Mouse (Mus musculus) macrophage (primary cell): ENCODE data around the gene Dolk. TPM values are rescaled to one million over a fixed set of nuclear protein-coding genes. Genes with fewer than 3 reads are reported as not detected.

Experiments used
- H3K27ac ChIP-seq: fragments of 350-480 bp; formaldehyde crosslinking; 2 replicates; pipeline ENCODE4 v1.9.0; 2021
- H3K36me3 ChIP-seq: fragments of 350-480 bp; formaldehyde crosslinking; 2 replicates; pipeline ENCODE4 v1.9.0; 2021; ENCODE audit errors: inconsistent target
- H3K4me3 ChIP-seq: fragments of 350-480 bp; formaldehyde crosslinking; 2 replicates; pipeline ENCODE4 v1.9.0; 2021; ENCODE audit errors: inconsistent target
- H3K79me2 ChIP-seq: fragments of 350-480 bp; formaldehyde crosslinking; 2 replicates; pipeline ENCODE4 v1.9.0; 2021; ENCODE audit errors: inconsistent target
- WGBS: methylation state at CpG from one replicate; pipeline ENCODE4 v1.1.7; 2026; ENCODE audit warnings: inconsistent platforms; ENCODE audit not compliant: missing documents; 5-methylcytosine and 5-hydroxymethylcytosine counted together
- polyA plus RNA-seq: library from polyadenylated mRNA; stranded (reverse); fragments of 250-400 nt; gene quantifications from 3 replicates; pipeline ENCODE4 v1.2.4, GENCODE M21; 2018; ENCODE audit warnings: inconsistent platforms

Gene Dolk
- polyA plus RNA-seq, 1 experiment from 2014 or later = 13.1 TPM

DNA sequence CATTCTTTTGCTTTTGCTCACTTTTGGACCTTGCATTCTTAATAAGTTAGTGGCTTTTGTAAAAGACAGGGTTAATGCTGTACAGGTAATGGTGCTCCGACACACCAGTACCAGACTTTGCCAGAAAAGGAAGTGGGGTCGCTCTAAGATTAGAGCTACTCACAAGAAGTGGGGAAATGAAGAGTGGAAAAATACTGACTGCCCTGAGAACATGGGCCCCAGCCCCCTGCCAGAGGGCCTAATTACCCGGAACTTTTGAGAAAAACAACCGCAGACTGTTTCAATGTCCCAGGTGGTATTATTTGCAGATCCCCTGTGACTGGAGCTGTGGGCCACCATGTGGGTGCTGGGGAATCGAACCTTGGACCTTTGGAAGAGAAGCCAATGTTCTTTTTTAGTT is 50.5 kb downstream of the Dolk start:
- H3K36me3 ChIP-seq = no peaks in the 10 kb centered on the region
- 38% methylated on average over 5 of the region's 5 CpGs for whole genome bisulfite sequencing
- no peak overlapping the region for H3K27ac ChIP-seq
- no peak overlapping the region for H3K4me3 ChIP-seq
- H3K79me2 ChIP-seq = peaks cover 27% of the 10 kb centered on the region

Other genes starting within 250 kb of the Dolk start
- 3.0 to 6.7 TPM (median 4.4 TPM) in 3 replicates for gene Wdr34, start 237.5 kb downstream of the Dolk start, polyA plus RNA-seq
- gene Set, start 229.0 kb downstream of the Dolk start, polyA plus RNA-seq = 142 to 388 TPM (median 281 TPM) in 3 replicates
- gene Pkn3, start 208.7 kb downstream of the Dolk start, polyA plus RNA-seq = 0.94 to 2.4 TPM (median 1.6 TPM) in 3 replicates
- 10.5 to 24.6 TPM (median 20.1 TPM) in 3 replicates for gene Zdhhc12, start 192.7 kb downstream of the Dolk start, polyA plus RNA-seq
- gene Zer1, start 161.7 kb downstream of the Dolk start, polyA plus RNA-seq = 5.5 to 11.1 TPM (median 6.9 TPM) in 3 replicates
- gene Tbc1d13, start 152.6 kb downstream of the Dolk start, polyA plus RNA-seq = 79.6 to 115 TPM (median 108 TPM) in 3 replicates
- 1.2 to 5.8 TPM (median 3.8 TPM) in 3 replicates for gene Endog, start 114.8 kb downstream of the Dolk start, polyA plus RNA-seq
- gene Spout1, start 107.9 kb downstream of the Dolk start, polyA plus RNA-seq = 15.1 to 33.4 TPM (median 17.6 TPM) in 3 replicates
- gene Kyat1, start 80.5 kb downstream of the Dolk start, polyA plus RNA-seq = 1.5 to 4.5 TPM (median 3.0 TPM) in 3 replicates
- gene Lrrc8a, start 48.6 kb downstream of the Dolk start, polyA plus RNA-seq = 11.0 to 16.9 TPM (median 11.0 TPM) in 3 replicates
- gene Gm28035, start 45.8 kb downstream of the Dolk start, polyA plus RNA-seq = 0.17 to 0.26 TPM (median 0.21 TPM) in 3 replicates
- 8.0 to 16.8 TPM (median 13.0 TPM) in 3 replicates for gene Phyhd1, start 20.1 kb downstream of the Dolk start, polyA plus RNA-seq
- gene Gm28038, start 5.3 kb downstream of the Dolk start, polyA plus RNA-seq = 15.9 TPM in 1 of 3 replicates, not detected in the others
- gene Nup188, start 63 bp upstream of the Dolk start, polyA plus RNA-seq = 11.2 to 26.1 TPM (median 14.0 TPM) in 3 replicates
- 24.8 to 34.0 TPM (median 33.1 TPM) in 3 replicates for gene Sh3glb2, start 73.0 kb upstream of the Dolk start, polyA plus RNA-seq
- 2.4 to 7.5 TPM (median 4.1 TPM) in 3 replicates for gene Miga2, start 77.9 kb upstream of the Dolk start, polyA plus RNA-seq
- gene Dolpp1, start 105.9 kb upstream of the Dolk start, polyA plus RNA-seq = 18.7 to 21.3 TPM (median 18.7 TPM) in 3 replicates
- gene Crat, start 129.5 kb upstream of the Dolk start, polyA plus RNA-seq = 37.2 to 68.4 TPM (median 59.5 TPM) in 3 replicates
- gene Ptpa, start 129.7 kb upstream of the Dolk start, polyA plus RNA-seq = 54.9 to 121 TPM (median 116 TPM) in 3 replicates
- gene Ier5l, start 187.9 kb upstream of the Dolk start, polyA plus RNA-seq = 2.4 to 6.5 TPM (median 4.4 TPM) in 3 replicates